Mouse (Mus musculus): ENCODE results near the gene Klhl9. TPM values are rescaled to one million over a fixed set of nuclear protein-coding genes. Genes with fewer than 3 reads are reported as not detected.

Gene Klhl9
- polyA plus RNA-seq, 1 experiment from 2014 or later = 20.1 TPM

DNA sequence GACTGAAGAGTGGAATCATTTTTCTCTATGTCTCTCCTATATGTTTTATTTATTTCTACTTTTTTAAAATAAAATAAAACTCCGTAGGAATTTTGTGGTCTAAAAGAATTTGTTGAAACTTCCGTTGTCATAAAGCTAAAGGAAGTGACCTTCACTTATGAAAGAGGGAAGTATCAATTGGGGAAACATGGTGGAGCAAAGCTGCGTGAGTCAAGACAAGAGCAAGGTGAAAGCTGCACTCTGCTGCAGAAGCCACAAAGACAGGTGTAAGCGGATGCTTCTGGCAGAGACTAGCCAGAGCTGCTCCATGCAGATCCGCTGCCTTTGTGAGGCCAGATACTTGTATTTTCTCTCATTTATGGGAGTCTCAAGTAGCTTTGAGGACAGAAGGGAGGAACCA lies 23.5 kb downstream of the Klhl9 start:
- 0 out of 2 replicates have a peak, but pooled peaks cover 3% of the 10 kb centered on the region for H3K4me1 ChIP-seq (ENCODE audit: insufficient read depth)
- H3K36me3 ChIP-seq (replicated peaks; ENCODE audit: insufficient read depth, low read length) = no peaks in the 10 kb centered on the region
- no peak overlapping the region for H3K4me3 ChIP-seq (ENCODE audit: low read depth, low read length)
- no peaks in the 10 kb centered on the region for H3K27me3 ChIP-seq (ENCODE audit: insufficient read depth, low read length)
- no peak overlapping the region for H3K9ac ChIP-seq (replicated peaks)
- no peak for ATAC-seq
- no peak overlapping the region for H3K27ac ChIP-seq (ENCODE audit: low read depth)
- TF ChIP-seq CTCF (IDR thresholded peaks at IDR 0.05; ENCODE audit: low read depth) (no peak), EP300 (IDR thresholded peaks at IDR 0.05; ENCODE audit: low read depth) (no peak)
- no peaks in the 10 kb centered on the region for H3K9me3 ChIP-seq (ENCODE audit: low read length)
- DNase-seq = no peak
- no peak overlapping the region for H3K4me2 ChIP-seq (ENCODE audit: low read depth, low read length)
- WGBS (ENCODE audit: insufficient replicate concordance) = 46% methylated on average over 5 of the region's 5 CpGs

GRCm38 (mm10) chr4:88697753-88698152 lies 24.5 kb downstream of the Klhl9 start:
- Histone ChIP-seq H3K27me3 (ENCODE audit: insufficient read depth, low read length) (no peaks in the 10 kb centered on the region), H3K4me2 (ENCODE audit: low read depth, low read length) (no peak overlapping the region), H3K4me3 (ENCODE audit: low read depth, low read length) (no peak overlapping the region), H3K4me1 (ENCODE audit: insufficient read depth) (0 out of 2 replicates have a peak, but pooled peaks cover 3% of the 10 kb centered on the region), H3K27ac (ENCODE audit: low read depth) (no peak overlapping the region), H3K9ac (replicated peaks) (no peak overlapping the region), H3K36me3 (replicated peaks; ENCODE audit: insufficient read depth, low read length) (no peaks in the 10 kb centered on the region), H3K9me3 (ENCODE audit: low read length) (no peaks in the 10 kb centered on the region)
- DNase-seq = no peak
- 66% methylated on average over 4 of the region's 4 CpGs for WGBS (ENCODE audit: insufficient replicate concordance)
- no peak for ATAC-seq
- TF ChIP-seq CTCF (IDR thresholded peaks at IDR 0.05; ENCODE audit: low read depth) (no peak), EP300 (IDR thresholded peaks at IDR 0.05; ENCODE audit: low read depth) (no peak)

DNA sequence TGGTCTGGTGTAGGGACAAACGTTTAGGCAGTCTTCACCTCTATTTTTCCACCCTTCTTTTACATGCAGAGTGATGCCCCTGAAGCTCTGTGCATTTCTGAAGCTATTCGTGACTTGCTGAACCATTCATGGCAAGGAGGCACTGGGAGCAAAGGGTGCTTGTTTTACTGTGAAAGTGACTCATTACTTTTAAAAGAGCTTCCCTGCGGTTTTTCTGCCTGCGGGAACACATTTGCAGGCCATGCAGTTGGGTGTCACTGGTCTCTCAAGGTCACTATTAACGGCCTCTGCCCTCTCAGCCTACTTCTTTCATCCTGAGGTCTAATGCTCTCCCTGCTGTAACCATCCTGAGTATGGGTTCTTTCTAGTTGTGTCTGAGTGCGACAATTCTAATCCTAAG lies 25.2 kb downstream of the Klhl9 start:
- no peaks in the 10 kb centered on the region for H3K9me3 ChIP-seq (ENCODE audit: low read length)
- TF ChIP-seq EP300 (IDR thresholded peaks at IDR 0.05; ENCODE audit: low read depth) = no peak
- TF ChIP-seq CTCF (IDR thresholded peaks at IDR 0.05; ENCODE audit: low read depth) = no peak
- no peaks in the 10 kb centered on the region for H3K36me3 ChIP-seq (replicated peaks; ENCODE audit: insufficient read depth, low read length)
- H3K4me3 ChIP-seq (ENCODE audit: low read depth, low read length) = no peak overlapping the region
- no peak overlapping the region for H3K9ac ChIP-seq (replicated peaks)
- no peak overlapping the region for H3K27ac ChIP-seq (ENCODE audit: low read depth)
- ATAC-seq (no peak), DNase-seq (no peak)
- WGBS (ENCODE audit: insufficient replicate concordance) = 49% methylated on average over 6 of the region's 6 CpGs
- no peak overlapping the region for H3K4me2 ChIP-seq (ENCODE audit: low read depth, low read length)
- H3K4me1 ChIP-seq (ENCODE audit: insufficient read depth) = 0 out of 2 replicates have a peak, but pooled peaks cover 3% of the 10 kb centered on the region
- H3K27me3 ChIP-seq (ENCODE audit: insufficient read depth, low read length) = no peaks in the 10 kb centered on the region

- no peaks in the 10 kb centered on the region for H3K36me3 ChIP-seq (replicated peaks; ENCODE audit: insufficient read depth, low read length)
- H3K4me2 ChIP-seq (ENCODE audit: low read depth, low read length) = no peak overlapping the region
- H3K27ac ChIP-seq (ENCODE audit: low read depth) = no peak overlapping the region
- no peaks in the 10 kb centered on the region for H3K4me1 ChIP-seq (ENCODE audit: insufficient read depth)
- ATAC-seq (peak; percentile 68), DNase-seq (peak; percentile 83)
- no peak overlapping the region for H3K4me3 ChIP-seq (ENCODE audit: low read depth, low read length)
- 19% methylated on average over 3 of the region's 3 CpGs for WGBS (ENCODE audit: insufficient replicate concordance)
- no peak overlapping the region for H3K9ac ChIP-seq (replicated peaks)
- no peak for TF ChIP-seq EP300 (IDR thresholded peaks at IDR 0.05; ENCODE audit: low read depth)
- TF ChIP-seq CTCF (IDR thresholded peaks at IDR 0.05; ENCODE audit: low read depth) = peak; percentile 99
- H3K27me3 ChIP-seq (ENCODE audit: insufficient read depth, low read length) = no peaks in the 10 kb centered on the region
- no peaks in the 10 kb centered on the region for H3K9me3 ChIP-seq (ENCODE audit: low read length)
Measured at GRCm38 (mm10) chr4:88696237-88696884, 25.9 kb downstream of the Klhl9 start.

DNA sequence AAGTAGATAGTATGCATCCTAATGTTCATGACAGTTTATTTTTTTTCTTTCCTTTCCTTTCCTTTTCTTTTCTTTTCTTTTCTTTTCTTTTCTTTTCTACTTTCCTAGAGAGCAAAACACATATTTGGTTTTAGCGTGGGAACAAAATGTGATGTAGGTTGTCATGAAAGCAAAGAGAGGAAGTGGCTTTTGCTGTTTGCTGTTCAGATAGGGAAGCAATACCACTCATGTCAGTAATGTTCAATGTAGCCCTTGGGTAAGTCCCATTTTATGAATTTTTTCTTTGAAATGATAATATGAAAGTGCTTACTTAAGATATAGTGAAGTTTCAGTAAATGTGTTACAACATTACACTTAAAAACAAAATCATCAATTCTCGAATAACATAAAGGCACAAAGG lies 28.9 kb downstream of the Klhl9 start:
- Histone ChIP-seq H3K36me3 (replicated peaks; ENCODE audit: insufficient read depth, low read length) (no peaks in the 10 kb centered on the region), H3K9ac (replicated peaks) (no peak overlapping the region), H3K4me1 (ENCODE audit: insufficient read depth) (no peaks in the 10 kb centered on the region), H3K4me2 (ENCODE audit: low read depth, low read length) (no peak overlapping the region), H3K27me3 (ENCODE audit: insufficient read depth, low read length) (no peaks in the 10 kb centered on the region), H3K4me3 (ENCODE audit: low read depth, low read length) (no peak overlapping the region), H3K27ac (ENCODE audit: low read depth) (no peak overlapping the region), H3K9me3 (ENCODE audit: low read length) (no peaks in the 10 kb centered on the region)
- 38% methylated on average over 2 of the region's 2 CpGs for WGBS (ENCODE audit: insufficient replicate concordance)
- no peak for DNase-seq
- TF ChIP-seq EP300 (IDR thresholded peaks at IDR 0.05; ENCODE audit: low read depth) (no peak), CTCF (IDR thresholded peaks at IDR 0.05; ENCODE audit: low read depth) (no peak)
- ATAC-seq = no peak

- 41% methylated on average over 1 of the region's 1 CpGs for WGBS (ENCODE audit: insufficient replicate concordance)
Measured at GRCm38 (mm10) chr4:88692537-88692936, 29.7 kb downstream of the Klhl9 start.

More at GRCm38 (mm10) chr4:88692537-88692936, 29.7 kb downstream of the Klhl9 start:
- Histone ChIP-seq H3K4me1 (ENCODE audit: insufficient read depth) (no peaks in the 10 kb centered on the region), H3K9ac (replicated peaks) (no peak overlapping the region), H3K9me3 (ENCODE audit: low read length) (no peaks in the 10 kb centered on the region), H3K36me3 (replicated peaks; ENCODE audit: insufficient read depth, low read length) (no peaks in the 10 kb centered on the region), H3K4me3 (ENCODE audit: low read depth, low read length) (no peak overlapping the region), H3K27ac (ENCODE audit: low read depth) (no peak overlapping the region), H3K27me3 (ENCODE audit: insufficient read depth, low read length) (no peaks in the 10 kb centered on the region), H3K4me2 (ENCODE audit: low read depth, low read length) (no peak overlapping the region)
- TF ChIP-seq EP300 (IDR thresholded peaks at IDR 0.05; ENCODE audit: low read depth) (no peak), CTCF (IDR thresholded peaks at IDR 0.05; ENCODE audit: low read depth) (no peak)
- DNase-seq (no peak), ATAC-seq (no peak)

Data from liver, postnatal 0 days (tissue).